Mouse (Mus musculus) c-Kit-positive CD71-negative TER-119-negative erythroid progenitor cells, embryonic 14.5 days (primary cell): Measurements from ENCODE around the gene Sec14l5.

Source experiments
- DNase-seq: peaks from one replicate; pipeline ENCODE4 v3.0.0-alpha.2; 2013; ENCODE audit warnings: low read depth

Sec14l5 gene

GRCm38 (mm10) chr16:5147037-5147385 is at the start of gene Sec14l5:
Gene Sec14l5 (plus strand): TSS chr16:5147109.
- no peak for DNase-seq

- no peak for DNase-seq
Observed at GRCm38 (mm10) chr16:5101000-5101399, 45.9 kb upstream of the Sec14l5 start.

GRCm38 (mm10) chr16:5109877-5110276 is 37.0 kb upstream of the Sec14l5 start:
- no peak for DNase-seq

- no peak for DNase-seq
Observed at GRCm38 (mm10) chr16:5111021-5111420, 35.9 kb upstream of the Sec14l5 start.

GRCm38 (mm10) chr16:5113002-5113550 is 33.8 kb upstream of the Sec14l5 start:
- DNase-seq = no peak

- DNase-seq = no peak
Observed at GRCm38 (mm10) chr16:5113582-5113981, 33.3 kb upstream of the Sec14l5 start.

- DNase-seq = no peak
Observed at GRCm38 (mm10) chr16:5119385-5119784, 27.5 kb upstream of the Sec14l5 start.

GRCm38 (mm10) chr16:5119845-5120244 is 27.1 kb upstream of the Sec14l5 start:
- DNase-seq = no peak

GRCm38 (mm10) chr16:5123476-5123875 is 23.4 kb upstream of the Sec14l5 start:
- no peak for DNase-seq

GRCm38 (mm10) chr16:5130196-5130595 is 16.7 kb upstream of the Sec14l5 start:
- DNase-seq = no peak

- no peak for DNase-seq
Observed at GRCm38 (mm10) chr16:5130766-5131165, 16.1 kb upstream of the Sec14l5 start.

- DNase-seq = no peak
Observed at GRCm38 (mm10) chr16:5131251-5131922, 15.5 kb upstream of the Sec14l5 start.

- DNase-seq = no peak
Observed at GRCm38 (mm10) chr16:5132401-5132801, 14.5 kb upstream of the Sec14l5 start, which contains the start of gene Ppl. Gene Ppl (minus strand): TSS chr16:5132421.

GRCm38 (mm10) chr16:5134623-5135330 is 12.1 kb upstream of the Sec14l5 start:
- no peak for DNase-seq

GRCm38 (mm10) chr16:5135551-5136261 is 11.2 kb upstream of the Sec14l5 start:
- no peak for DNase-seq

GRCm38 (mm10) chr16:5136505-5136904 is 10.4 kb upstream of the Sec14l5 start:
- DNase-seq = no peak

- no peak for DNase-seq
Observed at GRCm38 (mm10) chr16:5137006-5137540, 9.8 kb upstream of the Sec14l5 start.

GRCm38 (mm10) chr16:5139741-5140140 is 7.2 kb upstream of the Sec14l5 start:
- DNase-seq = no peak

- peak; percentile 81 for DNase-seq
Observed at GRCm38 (mm10) chr16:5145570-5145969, 1.3 kb upstream of the Sec14l5 start.

- peak; percentile 50 for DNase-seq
Observed at GRCm38 (mm10) chr16:5146367-5147036, 407 bp upstream of the Sec14l5 start.

- no peak for DNase-seq
Observed at GRCm38 (mm10) chr16:5150544-5150943, 3.6 kb downstream of the Sec14l5 start.
